15 mouse cellular contexts compared by ENCODE assay signal in genomic region chr19:24183680-24184235, GRCm38 (mm10).
"Had no signal": no experiment of that assay in that cellular context is flagged by ENCODE, and none has a peak within 500 bp of the region (broad histone marks: within the 10 kb centered on the region; RNA-seq: fewer than 3 reads in every experiment).

No protein-coding gene starts in this region.

- H3K36me3 ChIP-seq: limb, embryonic 12.5 days; limb, embryonic 15.5 days; midbrain, embryonic 13.5 days had no signal

- DNase-seq: kidney, postnatal 10 days; kidney, postnatal 36 days; left cerebral cortex, postnatal 4 days; liver, postnatal 0 days; lung, embryonic 14.5 days; thymus, postnatal 25 days had no signal

- ATAC-seq: intestine, postnatal 0 days; liver, postnatal 0 days; lung, postnatal 0 days; midbrain, embryonic 13.5 days; midbrain, embryonic 16.5 days had no signal

- H3K9me3 ChIP-seq: limb, embryonic 12.5 days; limb, embryonic 15.5 days; midbrain, embryonic 13.5 days had no signal

- H3K9ac ChIP-seq: limb, embryonic 12.5 days; limb, embryonic 15.5 days; liver, embryonic 14.5 days; liver, postnatal 0 days; lung, embryonic 14.5 days; midbrain, embryonic 13.5 days had no signal

- H3K27me3 ChIP-seq: limb, embryonic 12.5 days; limb, embryonic 15.5 days; midbrain, embryonic 13.5 days had no signal

- H3K27ac ChIP-seq: limb, embryonic 12.5 days; limb, embryonic 15.5 days; liver, embryonic 14.5 days; macrophage; midbrain, embryonic 13.5 days had no signal

- H3K4me2 ChIP-seq: limb, embryonic 12.5 days; limb, embryonic 15.5 days; liver, embryonic 11.5 days; lung, embryonic 14.5 days; midbrain, embryonic 13.5 days had no signal

- H3K4me1 ChIP-seq: limb, embryonic 12.5 days; limb, embryonic 15.5 days had no signal

- H3K4me3 ChIP-seq: limb, embryonic 12.5 days; limb, embryonic 15.5 days; midbrain, embryonic 13.5 days had no signal
